Mouse (Mus musculus): ENCODE results near the gene Dbt. TPM values are rescaled to one million over a fixed set of nuclear protein-coding genes. Genes with fewer than 3 reads are reported as not detected.

Gene Dbt
- 24.0 and 25.7 TPM in 2 replicates for polyA plus RNA-seq (2015; fragmentation: Nextera tagmentation; extraction: Ambion mirVana)

GRCm38 (mm10) chr3:116512904-116513716 lies at the start of gene Dbt:
TSS of gene Dbt (plus strand) at chr3:116513070.
- WGBS = under 1% methylated on average over 36 of the region's 36 CpGs
- peak within 1 kb of the TSS; percentile 67 for H3K4me2 ChIP-seq
- H3K9ac ChIP-seq = peak within 1 kb of the TSS; percentile 65
- H3K27ac ChIP-seq = peak within 1 kb of the TSS; percentile 76
- peak within 1 kb of the TSS; percentile 81 for H3K4me3 ChIP-seq
- ATAC-seq (replicated peaks; ENCODE audit: insufficient number of reproducible peaks, insufficient read depth, low FRiP score, low read depth) = peak; percentile 89
- no peaks in the 10 kb centered on the region for H3K27me3 ChIP-seq
- H3K9me3 ChIP-seq (replicated peaks) = no peaks in the 10 kb centered on the region
- peaks cover 16% of the 10 kb centered on the region for H3K4me1 ChIP-seq (replicated peaks)
- H3K36me3 ChIP-seq = no peaks in the 10 kb centered on the region

GRCm38 (mm10) chr3:116464318-116464717 lies 48.6 kb upstream of the Dbt start:
- H3K4me2 ChIP-seq = no peak overlapping the region
- no peak overlapping the region for H3K9ac ChIP-seq
- H3K9me3 ChIP-seq (replicated peaks) = no peaks in the 10 kb centered on the region
- H3K4me1 ChIP-seq (replicated peaks) = no peaks in the 10 kb centered on the region
- ATAC-seq (replicated peaks; ENCODE audit: insufficient number of reproducible peaks, insufficient read depth, low FRiP score, low read depth) = no peak
- WGBS = 54% methylated on average over 2 of the region's 2 CpGs
- H3K27me3 ChIP-seq = no peaks in the 10 kb centered on the region
- no peak overlapping the region for H3K4me3 ChIP-seq
- no peak overlapping the region for H3K27ac ChIP-seq
- H3K36me3 ChIP-seq = no peaks in the 10 kb centered on the region

- no peak for ATAC-seq (replicated peaks; ENCODE audit: insufficient number of reproducible peaks, insufficient read depth, low FRiP score, low read depth)
- Histone ChIP-seq H3K36me3 (no peaks in the 10 kb centered on the region), H3K27ac (no peak overlapping the region), H3K9ac (no peak overlapping the region), H3K27me3 (no peaks in the 10 kb centered on the region), H3K9me3 (replicated peaks) (no peaks in the 10 kb centered on the region), H3K4me2 (no peak overlapping the region), H3K4me1 (replicated peaks) (no peaks in the 10 kb centered on the region), H3K4me3 (no peak overlapping the region)
- WGBS = 87% methylated on average over 12 of the region's 12 CpGs
These were observed 47.2 kb upstream of the Dbt start for GRCm38 (mm10) chr3:116465709-116466108.

GRCm38 (mm10) chr3:116474602-116475001 lies 38.3 kb upstream of the Dbt start:
- Histone ChIP-seq H3K4me2 (no peak overlapping the region), H3K4me1 (replicated peaks) (no peaks in the 10 kb centered on the region), H3K4me3 (no peak overlapping the region), H3K9me3 (replicated peaks) (no peaks in the 10 kb centered on the region), H3K9ac (no peak overlapping the region), H3K36me3 (no peaks in the 10 kb centered on the region), H3K27me3 (no peaks in the 10 kb centered on the region), H3K27ac (no peak overlapping the region)
- 60% methylated on average over 11 of the region's 11 CpGs for WGBS
- no peak for ATAC-seq (replicated peaks; ENCODE audit: insufficient number of reproducible peaks, insufficient read depth, low FRiP score, low read depth)

- Histone ChIP-seq H3K4me3 (no peak overlapping the region), H3K9ac (no peak overlapping the region), H3K27me3 (no peaks in the 10 kb centered on the region), H3K9me3 (replicated peaks) (no peaks in the 10 kb centered on the region), H3K4me2 (no peak overlapping the region), H3K27ac (no peak overlapping the region), H3K4me1 (replicated peaks) (no peaks in the 10 kb centered on the region), H3K36me3 (no peaks in the 10 kb centered on the region)
- ATAC-seq (replicated peaks; ENCODE audit: insufficient number of reproducible peaks, insufficient read depth, low FRiP score, low read depth) = no peak
- 45% methylated on average over 5 of the region's 5 CpGs for WGBS
These were observed 36.1 kb upstream of the Dbt start for GRCm38 (mm10) chr3:116476686-116477298.

GRCm38 (mm10) chr3:116477351-116477750 lies 35.5 kb upstream of the Dbt start:
- 71% methylated on average over 7 of the region's 7 CpGs for WGBS
- no peaks in the 10 kb centered on the region for H3K9me3 ChIP-seq (replicated peaks)
- no peak overlapping the region for H3K4me3 ChIP-seq
- H3K36me3 ChIP-seq = no peaks in the 10 kb centered on the region
- H3K27me3 ChIP-seq = no peaks in the 10 kb centered on the region
- H3K4me1 ChIP-seq (replicated peaks) = no peaks in the 10 kb centered on the region
- H3K9ac ChIP-seq = no peak overlapping the region
- no peak overlapping the region for H3K4me2 ChIP-seq
- no peak overlapping the region for H3K27ac ChIP-seq
- ATAC-seq (replicated peaks; ENCODE audit: insufficient number of reproducible peaks, insufficient read depth, low FRiP score, low read depth) = no peak

GRCm38 (mm10) chr3:116480119-116480518 lies 32.8 kb upstream of the Dbt start:
- no peaks in the 10 kb centered on the region for H3K9me3 ChIP-seq (replicated peaks)
- H3K4me1 ChIP-seq (replicated peaks) = no peaks in the 10 kb centered on the region
- H3K9ac ChIP-seq = no peak overlapping the region
- ATAC-seq (replicated peaks; ENCODE audit: insufficient number of reproducible peaks, insufficient read depth, low FRiP score, low read depth) = no peak
- no peak overlapping the region for H3K27ac ChIP-seq
- 79% methylated on average over 2 of the region's 2 CpGs for WGBS
- H3K4me2 ChIP-seq = no peak overlapping the region
- no peak overlapping the region for H3K4me3 ChIP-seq
- H3K36me3 ChIP-seq = no peaks in the 10 kb centered on the region
- no peaks in the 10 kb centered on the region for H3K27me3 ChIP-seq

GRCm38 (mm10) chr3:116480937-116481336 lies 31.9 kb upstream of the Dbt start:
- WGBS = 39% methylated on average over 5 of the region's 5 CpGs
- H3K4me2 ChIP-seq = no peak overlapping the region

GRCm38 (mm10) chr3:116482724-116483123 lies 30.1 kb upstream of the Dbt start:
- H3K4me2 ChIP-seq = no peak overlapping the region
- H3K27ac ChIP-seq = no peak overlapping the region
- no peaks in the 10 kb centered on the region for H3K9me3 ChIP-seq (replicated peaks)
- H3K4me3 ChIP-seq = no peak overlapping the region
- no peak for ATAC-seq (replicated peaks; ENCODE audit: insufficient number of reproducible peaks, insufficient read depth, low FRiP score, low read depth)
- WGBS = 69% methylated on average over 3 of the region's 3 CpGs
- no peak overlapping the region for H3K9ac ChIP-seq
- H3K4me1 ChIP-seq (replicated peaks) = no peaks in the 10 kb centered on the region
- no peaks in the 10 kb centered on the region for H3K27me3 ChIP-seq
- peaks cover 5% of the 10 kb centered on the region for H3K36me3 ChIP-seq

More at GRCm38 (mm10) chr3:116480937-116481336, 31.9 kb upstream of the Dbt start:
- Histone ChIP-seq H3K4me3 (no peak overlapping the region), H3K9ac (no peak overlapping the region), H3K27ac (no peak overlapping the region), H3K4me1 (replicated peaks) (no peaks in the 10 kb centered on the region), H3K9me3 (replicated peaks) (no peaks in the 10 kb centered on the region), H3K36me3 (no peaks in the 10 kb centered on the region), H3K27me3 (no peaks in the 10 kb centered on the region)
- no peak for ATAC-seq (replicated peaks; ENCODE audit: insufficient number of reproducible peaks, insufficient read depth, low FRiP score, low read depth)

GRCm38 (mm10) chr3:116483271-116483670 lies 29.6 kb upstream of the Dbt start:
- no peak overlapping the region for H3K4me2 ChIP-seq
- 75% methylated on average over 4 of the region's 4 CpGs for WGBS
- no peak for ATAC-seq (replicated peaks; ENCODE audit: insufficient number of reproducible peaks, insufficient read depth, low FRiP score, low read depth)
- H3K4me3 ChIP-seq = no peak overlapping the region
- no peaks in the 10 kb centered on the region for H3K4me1 ChIP-seq (replicated peaks)
- H3K27me3 ChIP-seq = no peaks in the 10 kb centered on the region
- H3K9ac ChIP-seq = no peak overlapping the region
- no peaks in the 10 kb centered on the region for H3K9me3 ChIP-seq (replicated peaks)
- H3K36me3 ChIP-seq = peaks cover 10% of the 10 kb centered on the region
- H3K27ac ChIP-seq = no peak overlapping the region

- peaks cover 57% of the 10 kb centered on the region for H3K36me3 ChIP-seq
- 88% methylated on average over 5 of the region's 5 CpGs for WGBS
- H3K4me3 ChIP-seq = no peak overlapping the region
- no peaks in the 10 kb centered on the region for H3K27me3 ChIP-seq
- H3K4me1 ChIP-seq (replicated peaks) = no peaks in the 10 kb centered on the region
- ATAC-seq (replicated peaks; ENCODE audit: insufficient number of reproducible peaks, insufficient read depth, low FRiP score, low read depth) = no peak
- H3K27ac ChIP-seq = no peak overlapping the region
- no peak overlapping the region for H3K4me2 ChIP-seq
- no peaks in the 10 kb centered on the region for H3K9me3 ChIP-seq (replicated peaks)
- no peak overlapping the region for H3K9ac ChIP-seq
These were observed 21.9 kb upstream of the Dbt start for GRCm38 (mm10) chr3:116490920-116491319.

Measured in heart, embryonic 15.5 days (tissue).